Mouse (Mus musculus) cerebellum, adult 2 months (tissue): ENCODE measurements at regions not wholly inside any gene's neighbourhood (a gene's known extent, or its start where the extent isn't known, plus 50 kb on each side); places are given as distances from the start of the nearest gene placed in this dataset.

Source experiments
- DNase-seq, 2 experiments: peaks; one replicate each; pipeline ENCODE4 v3.0.0; 2021
- H3K27ac ChIP-seq: fragments of 200-500 bp; 2 replicates; pipeline ENCODE4 v1.5.1; 2012; ENCODE audit warnings: low read length, control low read depth, inconsistent platforms; ENCODE audit not compliant: insufficient read depth
- H3K27me3 ChIP-seq: fragments of 200-500 bp; 2 replicates; pipeline ENCODE4 v1.6.1; 2012; ENCODE audit warnings: inconsistent platforms, mild to moderate bottlenecking, low read length, moderate library complexity; ENCODE audit not compliant: control insufficient read depth, insufficient read depth
- H3K4me1 ChIP-seq: fragments of 200-500 bp; 2 replicates; pipeline ENCODE4 v1.6.1; 2011; ENCODE audit warnings: low read length; ENCODE audit not compliant: control insufficient read depth, insufficient read depth
- H3K4me3 ChIP-seq: fragments of 200-500 bp; replicated peaks from 2 replicates; pipeline ENCODE3; 2011; ENCODE audit warnings: mild to moderate bottlenecking, low read depth, low read length, control low read depth; ENCODE audit not compliant: insufficient read depth
- CTCF ChIP-seq: fragments of 200-500 bp; IDR thresholded peaks from 2 replicates; pipeline ENCODE4 v1.5.1; 2011; ENCODE audit warnings: low read depth, mild to moderate bottlenecking, control low read depth, low read length, moderate library complexity, borderline replicate concordance; ENCODE audit not compliant: insufficient read depth
- POLR2A ChIP-seq: fragments of 200-500 bp; IDR thresholded peaks from 2 replicates; pipeline ENCODE4 v1.6.1; 2011; ENCODE audit warnings: low read length, control low read depth, borderline replicate concordance; ENCODE audit not compliant: insufficient read depth
- WGBS: fragments of 180-500 bp; shearing (Covaris S2); methylation state at CpG from one replicate; pipeline ENCODE4 v1.1.7; 2018; 5-methylcytosine and 5-hydroxymethylcytosine counted together

DNA sequence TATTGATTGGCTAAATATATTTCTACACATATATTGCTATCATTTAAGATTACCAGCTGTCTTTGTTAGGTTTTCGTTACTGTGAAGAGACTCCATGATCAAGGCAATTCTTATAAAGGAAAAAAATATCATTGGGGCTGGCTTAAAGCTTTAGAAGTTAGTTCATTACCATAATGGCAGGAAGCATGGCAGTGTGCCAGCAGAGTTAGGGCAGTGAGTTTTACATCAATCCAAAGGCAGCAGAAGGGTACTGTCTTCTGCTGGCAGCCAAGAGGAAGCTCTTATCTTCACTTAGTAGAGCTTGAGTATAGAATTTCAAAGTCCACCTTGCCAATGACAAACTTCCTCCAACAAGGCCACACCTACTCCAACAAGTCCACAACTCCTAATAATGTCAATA lies 1744.6 kb upstream of the Adgrl3 start:
- H3K27me3 ChIP-seq: no peaks in the 10 kb centered on the region
- no peak for TF ChIP-seq CTCF
- TF ChIP-seq POLR2A: no peak
- no peaks in the 10 kb centered on the region for H3K4me1 ChIP-seq
- 27% methylated on average over 1 of the region's 1 CpGs for WGBS
- no peak overlapping the region for H3K4me3 ChIP-seq
- H3K27ac ChIP-seq: no peak overlapping the region
- no peak for DNase-seq

DNA sequence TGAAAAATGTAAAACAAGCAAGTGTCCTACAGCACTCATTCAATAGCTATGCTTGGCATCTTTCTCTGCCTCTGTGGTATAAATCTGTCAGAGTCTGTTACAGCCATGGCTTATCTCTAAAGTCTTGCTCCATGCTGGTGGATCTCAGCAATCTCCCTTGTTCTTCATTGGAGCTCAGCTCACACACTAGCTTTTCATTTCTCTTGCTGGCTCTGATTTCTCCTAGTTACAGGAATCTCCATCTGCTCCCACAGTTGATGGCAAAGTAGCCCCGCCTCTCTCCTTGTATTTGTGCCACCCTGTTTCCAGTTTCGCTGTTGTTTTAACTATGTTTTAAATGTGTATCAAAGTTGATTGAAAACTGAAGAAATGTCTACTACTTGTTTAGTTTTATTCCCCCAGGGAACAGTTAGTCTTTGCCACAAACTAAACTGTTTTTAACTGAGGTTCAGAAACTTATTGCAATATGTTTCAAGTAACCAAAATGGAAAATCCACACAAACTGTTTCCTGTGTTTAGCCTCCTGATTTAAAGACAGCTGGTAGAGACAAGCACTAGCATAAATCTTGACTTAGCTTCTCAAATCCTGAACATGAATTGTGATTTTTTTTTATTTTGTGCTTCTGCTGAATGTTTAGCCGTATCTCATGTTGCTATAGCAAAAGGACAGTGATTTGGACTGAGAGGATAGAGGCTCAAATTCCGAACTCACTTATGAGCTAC lies 1719.8 kb upstream of the Adgrl3 start:
- no peak for DNase-seq
- WGBS: 56% methylated on average over 4 of the region's 4 CpGs
- no peaks in the 10 kb centered on the region for H3K27me3 ChIP-seq
- no peak overlapping the region for H3K4me3 ChIP-seq
- H3K27ac ChIP-seq: no peak overlapping the region
- no peaks in the 10 kb centered on the region for H3K4me1 ChIP-seq
- TF ChIP-seq POLR2A (no peak), CTCF (no peak)

- TF ChIP-seq POLR2A: no peak
- TF ChIP-seq CTCF: no peak
- no peaks in the 10 kb centered on the region for H3K4me1 ChIP-seq
These were observed 1713.8 kb upstream of the Adgrl3 start for GRCm38 (mm10) chr5:79306181-79306580.

More at GRCm38 (mm10) chr5:79306181-79306580, 1713.8 kb upstream of the Adgrl3 start:
- Histone ChIP-seq H3K27ac (no peak overlapping the region), H3K27me3 (no peaks in the 10 kb centered on the region), H3K4me3 (no peak overlapping the region)
- DNase-seq: peak in 1 of 2 experiments; percentile 28
